Mouse (Mus musculus): ENCODE results near the gene Gbf1.

- no peak for TF ChIP-seq POLR2A (IDR thresholded peaks at IDR 0.05; ENCODE audit: borderline replicate concordance, extremely low read depth, low read depth, low read length)
- TF ChIP-seq CTCF (IDR thresholded peaks at IDR 0.05; ENCODE audit: insufficient read depth, low read length) = no peak
Measured at GRCm38 (mm10) chr19:46321101-46321943, 169.0 kb downstream of the Gbf1 start.
